Mouse (Mus musculus) liver, embryonic 11.5 days (tissue): ENCODE results near the gene Gtf3c2. TPM values are rescaled to one million over a fixed set of nuclear protein-coding genes. Genes with fewer than 3 reads are reported as not detected.
"Not testable (repeated sequence)": the region's sequence is repeated elsewhere in the genome, so short reads cannot be mapped to it uniquely, and the experiment has no call there.

Source experiments
- ATAC-seq: fragments of 200-750 bp; cut with Nextera tagmentation; replicated peaks from 2 replicates; pipeline ENCODE4 v1.8.0; 2017; ENCODE audit warnings: moderate number of reproducible peaks, mild to moderate bottlenecking, moderate TSS enrichment, moderate library complexity; ENCODE audit not compliant: low FRiP score
- DNase-seq: peaks from one replicate; pipeline ENCODE4 v3.0.0-alpha.2; 2017; ENCODE audit warnings: low spot score
- H3K27ac ChIP-seq: fragments of 300-500 bp; sonication (generic); 2 replicates; pipeline ENCODE4 v1.5.1; 2014; ENCODE audit warnings: mild to moderate bottlenecking, low read depth, low read length, control low read depth
- H3K27me3 ChIP-seq: fragments of 300-500 bp; sonication (generic); replicated peaks from 2 replicates; pipeline ENCODE4 v1.6.1; 2014; ENCODE audit warnings: low read length, mixed read lengths; ENCODE audit not compliant: control insufficient read depth, insufficient read depth
- H3K36me3 ChIP-seq: fragments of 300-500 bp; sonication (generic); 2 replicates; pipeline ENCODE4 v1.6.1; 2014; ENCODE audit warnings: mild to moderate bottlenecking, low read length, moderate library complexity, mixed read lengths; ENCODE audit not compliant: control insufficient read depth, insufficient read depth
- H3K4me1 ChIP-seq: fragments of 300-500 bp; sonication (generic); replicated peaks from 2 replicates; pipeline ENCODE4 v1.6.1; 2014; ENCODE audit warnings: low read length, mixed read lengths; ENCODE audit not compliant: control insufficient read depth, insufficient read depth
- H3K4me2 ChIP-seq: fragments of 300-500 bp; sonication (generic); 2 replicates; pipeline ENCODE4 v1.6.1; 2014; ENCODE audit warnings: mild to moderate bottlenecking, control low read depth, moderate library complexity
- H3K4me3 ChIP-seq: fragments of 300-500 bp; sonication (generic); 2 replicates; pipeline ENCODE4 v1.5.1; 2014; ENCODE audit warnings: low read depth, low read length, control low read depth
- H3K9ac ChIP-seq: fragments of 300-500 bp; sonication (generic); 2 replicates; pipeline ENCODE4 v1.6.1; 2014; ENCODE audit warnings: low read depth, low read length, control low read depth
- H3K9me3 ChIP-seq: fragments of 300-500 bp; sonication (generic); 2 replicates; pipeline ENCODE4 v1.6.1; 2016; ENCODE audit warnings: low read length, inconsistent platforms, mixed read lengths; ENCODE audit not compliant: control insufficient read depth
- WGBS: fragments of 180-500 bp; shearing (Covaris S2); extraction: QIAGEN DNeasy Blood & Tissue Kit; methylation state at CpG from one replicate; pipeline ENCODE4 v1.1.7; 2014; 5-methylcytosine and 5-hydroxymethylcytosine counted together
- polyA plus RNA-seq: library from polyadenylated mRNA; unstranded; fragments of >200 nt; fragmentation: Nextera tagmentation; extraction: Ambion mirVana; gene quantifications from 2 replicates; pipeline ENCODE4 v1.2.1, GENCODE M21; 2014

Gtf3c2 gene
- polyA plus RNA-seq, 1 experiment from 2014 or later: 77.2 TPM

GRCm38 (mm10) chr5:31218294-31218693, 38.4 kb upstream of the Gtf3c2 start:
- H3K4me2 ChIP-seq: peak overlapping the region; percentile 91
- H3K9ac ChIP-seq: no peak overlapping the region

GRCm38 (mm10) chr5:31216554-31216953, 36.6 kb upstream of the Gtf3c2 start:
- H3K4me1 ChIP-seq, H3K4me2 ChIP-seq, ATAC-seq, DNase-seq, H3K4me3 ChIP-seq, H3K9me3 ChIP-seq, H3K9ac ChIP-seq, H3K27ac ChIP-seq, H3K36me3 ChIP-seq, H3K27me3 ChIP-seq: not testable (repeated sequence)
- WGBS: 74% methylated on average over 6 of the region's 6 CpGs

More at GRCm38 (mm10) chr5:31218294-31218693, 38.4 kb upstream of the Gtf3c2 start:
- Histone ChIP-seq H3K9me3 (no peaks in the 10 kb centered on the region), H3K27me3 (no peaks in the 10 kb centered on the region), H3K4me3 (peak overlapping the region; percentile 93), H3K4me1 (peaks cover 9% of the 10 kb centered on the region), H3K36me3 (no peaks in the 10 kb centered on the region), H3K27ac (peak overlapping the region; percentile 92)
- ATAC-seq: peak; percentile 54
- DNase-seq: no peak
- 30% methylated on average over 7 of the region's 7 CpGs for WGBS

GRCm38 (mm10) chr5:31204421-31204820, 24.5 kb upstream of the Gtf3c2 start:
- WGBS: 92% methylated on average over 6 of the region's 6 CpGs
- Histone ChIP-seq H3K9ac (no peak overlapping the region), H3K4me2 (no peak overlapping the region), H3K36me3 (peaks cover 45% of the 10 kb centered on the region), H3K4me1 (peaks cover 20% of the 10 kb centered on the region), H3K27ac (no peak overlapping the region), H3K4me3 (no peak overlapping the region), H3K9me3 (peaks cover 5% of the 10 kb centered on the region), H3K27me3 (no peaks in the 10 kb centered on the region)
- DNase-seq: no peak
- no peak for ATAC-seq

- Histone ChIP-seq H3K36me3 (peaks cover 51% of the 10 kb centered on the region), H3K4me3 (no peak overlapping the region), H3K9ac (no peak overlapping the region), H3K9me3 (peaks cover 5% of the 10 kb centered on the region), H3K27me3 (no peaks in the 10 kb centered on the region), H3K4me1 (peaks cover 20% of the 10 kb centered on the region), H3K27ac (no peak overlapping the region), H3K4me2 (no peak overlapping the region)
- WGBS: 88% methylated on average over 2 of the region's 2 CpGs
- no peak for ATAC-seq
- DNase-seq: no peak
Observed at GRCm38 (mm10) chr5:31203866-31204265, 23.9 kb upstream of the Gtf3c2 start.

- H3K27ac ChIP-seq: peak overlapping the region; percentile 67; the same call in 1 of the 2 replicates
- H3K4me1 ChIP-seq: peaks cover 20% of the 10 kb centered on the region
- H3K9me3 ChIP-seq: peaks cover 5% of the 10 kb centered on the region
- H3K4me3 ChIP-seq: peak overlapping the region; percentile 86
- peak overlapping the region; percentile 70 for H3K4me2 ChIP-seq
- peaks cover 57% of the 10 kb centered on the region for H3K36me3 ChIP-seq
- H3K9ac ChIP-seq: peak overlapping the region; percentile 58
- DNase-seq (no peak), ATAC-seq (no peak)
- H3K27me3 ChIP-seq: no peaks in the 10 kb centered on the region
- 84% methylated on average over 7 of the region's 7 CpGs for WGBS
Observed at GRCm38 (mm10) chr5:31202933-31203332, 23.0 kb upstream of the Gtf3c2 start.

GRCm38 (mm10) chr5:31201742-31202590, 22.0 kb upstream of the Gtf3c2 start, which contains the start of gene Zfp513:
Gene Zfp513 (minus strand): TSS chr5:31202303.
- H3K36me3 ChIP-seq: peaks cover 58% of the 10 kb centered on the region
- peak within 1 kb of the TSS; percentile 93 for H3K4me2 ChIP-seq
- H3K27me3 ChIP-seq: no peaks in the 10 kb centered on the region
- H3K9me3 ChIP-seq: peaks cover 5% of the 10 kb centered on the region
- peak within 1 kb of the TSS; percentile 80 for H3K27ac ChIP-seq
- H3K4me1 ChIP-seq: peaks cover 20% of the 10 kb centered on the region
- peak; percentile 91 for DNase-seq
- peak within 1 kb of the TSS; percentile 86 for H3K4me3 ChIP-seq
- peak; percentile 94 for ATAC-seq
- WGBS: under 1% methylated on average over 51 of the region's 53 CpGs
- peak within 1 kb of the TSS; percentile 83 for H3K9ac ChIP-seq

GRCm38 (mm10) chr5:31201042-31201741, 21.2 kb upstream of the Gtf3c2 start:
- ATAC-seq: no peak
- H3K4me1 ChIP-seq: peaks cover 20% of the 10 kb centered on the region
- H3K4me3 ChIP-seq: peak overlapping the region; percentile 86
- H3K9me3 ChIP-seq: peaks cover 5% of the 10 kb centered on the region
- DNase-seq: peak; percentile 54
- H3K36me3 ChIP-seq: peaks cover 64% of the 10 kb centered on the region
- WGBS: 20% methylated on average over 13 of the region's 13 CpGs
- H3K27ac ChIP-seq: peak overlapping the region; percentile 80
- H3K27me3 ChIP-seq: no peaks in the 10 kb centered on the region
- H3K4me2 ChIP-seq: peak overlapping the region; percentile 93
- H3K9ac ChIP-seq: peak overlapping the region; percentile 83

GRCm38 (mm10) chr5:31200327-31200768, 20.4 kb upstream of the Gtf3c2 start:
- Histone ChIP-seq H3K9ac (0 out of 2 replicates have a peak overlapping the region, but pooled peaks have one; percentile 8), H3K4me3 (peak overlapping the region; percentile 86; the same call in 1 of the 2 replicates), H3K4me2 (peak overlapping the region; percentile 93), H3K27me3 (no peaks in the 10 kb centered on the region), H3K36me3 (peaks cover 66% of the 10 kb centered on the region), H3K27ac (0 out of 2 replicates have a peak overlapping the region, but pooled peaks have one; percentile 56), H3K4me1 (peaks cover 20% of the 10 kb centered on the region), H3K9me3 (peaks cover 5% of the 10 kb centered on the region)
- 89% methylated on average over 27 of the region's 27 CpGs for WGBS
- no peak for ATAC-seq
- DNase-seq: no peak
